Mouse (Mus musculus) cerebellum, postnatal 14 days (tissue): ENCODE measurements around the gene Ccdc9.
A peak's percentile ranks its signal among the peaks of the same experiment; 100 is the strongest.
"Not testable (repeated sequence)": the region's sequence is repeated elsewhere in the genome, so short reads cannot be mapped to it uniquely, and the experiment has no call there.

Source experiments
- DNase-seq, 2 experiments: peaks; one replicate each; pipeline ENCODE4 v3.0.0; 2021; ENCODE audit warnings: mixed read lengths in 2 of 2

Gene Ccdc9

GRCm38 (mm10) chr7:16307141-16307540, 20.5 kb upstream of the Ccdc9 start:
- DNase-seq: not testable (repeated sequence)

DNA sequence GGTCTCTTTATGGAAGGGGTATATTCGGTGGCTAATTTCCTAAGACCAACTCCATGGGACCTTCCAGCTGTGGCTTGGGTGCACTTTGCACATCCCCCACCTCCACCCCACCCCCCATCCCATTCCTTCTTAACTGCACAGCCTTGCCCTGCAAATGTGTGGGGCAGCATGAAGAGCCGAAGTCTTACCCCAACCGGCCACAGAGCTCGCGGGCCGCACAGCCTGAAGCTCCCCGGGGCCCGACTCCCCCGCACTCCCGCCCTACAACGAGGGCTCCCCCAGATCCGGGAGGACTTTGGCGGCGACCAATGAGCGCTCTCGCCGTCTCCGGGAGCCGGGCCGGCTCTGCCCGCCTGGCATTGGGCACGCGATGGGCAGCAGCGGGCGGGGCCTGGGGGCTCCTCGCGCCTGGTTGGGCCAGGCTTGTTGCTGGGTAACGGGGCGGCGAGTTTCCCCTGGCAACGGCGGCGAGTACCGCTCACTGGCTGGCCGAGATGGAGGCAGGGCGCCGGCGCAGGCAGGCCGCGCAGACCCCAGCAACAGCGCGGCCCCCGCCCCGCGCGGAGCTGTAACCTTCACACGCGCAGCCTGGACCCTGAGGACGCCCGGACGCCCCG, 12.9 kb upstream of the Ccdc9 start:
- DNase-seq: peak; percentile 97 to 98

DNA sequence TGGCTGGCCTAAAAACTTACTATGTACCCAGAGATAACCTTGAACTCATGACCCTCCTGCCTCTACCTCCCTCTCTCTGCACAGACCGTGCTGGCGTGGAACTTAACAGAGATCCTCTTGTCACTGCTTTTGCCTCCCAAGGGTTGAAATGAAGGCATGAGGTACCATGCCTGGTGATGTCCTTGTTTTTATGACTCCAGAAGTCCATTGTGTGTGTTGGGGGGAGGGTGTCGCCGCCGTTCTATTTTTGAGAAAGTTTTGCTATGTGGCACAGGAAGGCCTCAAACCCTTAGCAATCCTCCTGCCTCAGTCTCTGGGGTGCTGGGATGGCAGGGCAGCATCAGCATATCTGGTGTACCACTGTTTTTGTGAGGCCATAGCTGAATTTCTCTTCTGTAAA, 12.3 kb upstream of the Ccdc9 start:
- peak in 1 of 2 experiments; percentile 21 for DNase-seq

GRCm38 (mm10) chr7:16297616-16298015, 11.0 kb upstream of the Ccdc9 start:
- DNase-seq: peak; percentile 26 to 43

- peak; percentile 93 to 99 for DNase-seq
These were observed 10.3 kb upstream of the Ccdc9 start for GRCm38 (mm10) chr7:16296766-16297390.

DNA sequence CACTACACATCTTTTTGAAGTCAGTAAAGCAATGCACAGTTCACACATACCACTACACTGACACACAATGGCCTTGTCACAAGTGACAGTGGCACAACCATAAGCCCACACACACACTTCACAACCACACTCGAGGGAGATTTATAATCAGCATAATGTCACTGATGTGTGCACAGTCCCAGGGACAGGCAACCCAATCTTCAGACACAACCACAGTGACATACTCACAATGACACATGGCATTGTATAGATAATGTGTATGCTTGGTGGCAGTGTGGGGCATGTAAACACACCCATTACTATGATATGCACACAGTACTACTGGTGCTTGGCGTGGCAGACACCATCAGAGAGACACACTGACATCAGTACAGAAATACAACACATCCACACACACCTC, 9.6 kb upstream of the Ccdc9 start:
- no peak for DNase-seq

DNA sequence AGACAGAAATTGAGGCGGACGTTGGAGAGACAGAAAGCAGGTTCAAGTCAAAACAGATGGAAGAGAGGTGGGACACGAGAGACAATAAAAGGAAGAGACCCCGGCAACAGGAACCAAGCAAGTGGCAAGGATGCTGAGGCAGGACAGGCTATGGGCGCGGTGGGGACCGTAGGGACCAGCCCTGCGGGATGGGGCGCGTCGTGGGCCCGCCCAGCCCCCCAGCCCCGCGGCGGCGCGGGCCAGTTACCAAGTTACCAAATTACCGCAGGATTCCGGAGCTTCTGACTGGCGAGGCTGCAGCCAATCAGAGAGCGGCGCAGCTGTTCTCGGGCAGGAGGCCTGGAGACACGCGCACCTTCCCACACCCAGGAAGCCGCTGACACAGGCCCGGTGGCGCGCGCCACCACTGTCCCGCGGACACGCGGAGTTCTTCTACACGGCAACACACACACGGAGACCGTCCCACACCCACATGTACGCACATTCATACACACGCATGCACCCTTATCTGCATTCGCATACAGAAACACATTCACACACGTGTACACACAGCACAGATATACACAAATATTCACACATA, 8.8 kb upstream of the Ccdc9 start:
- DNase-seq: peak; percentile 83 to 84

GRCm38 (mm10) chr7:16294837-16295236, 8.2 kb upstream of the Ccdc9 start:
- DNase-seq: peak; percentile 97

- peak; percentile 57 to 68 for DNase-seq
These were observed 7.8 kb upstream of the Ccdc9 start for GRCm38 (mm10) chr7:16294346-16294745.

DNA sequence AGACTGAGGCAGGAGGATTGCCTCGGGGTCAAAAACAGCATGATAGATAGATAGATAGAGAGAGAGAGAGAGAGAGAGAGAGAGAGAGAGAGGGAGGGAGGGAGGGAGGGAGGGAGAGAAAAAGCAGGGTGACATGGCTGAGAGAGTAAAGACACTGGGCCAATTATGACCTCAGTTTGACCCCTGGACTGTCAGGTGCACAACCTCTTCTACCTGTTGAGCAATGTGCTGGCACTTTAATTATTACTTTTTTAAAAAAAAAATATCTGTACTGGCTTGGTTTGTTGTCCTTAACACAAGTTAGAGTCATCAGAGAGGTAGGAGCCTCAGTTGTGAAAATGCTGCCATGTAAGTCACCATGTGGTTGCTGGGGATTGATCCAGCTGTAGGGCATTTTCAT, 1.2 kb upstream of the Ccdc9 start:
- no peak for DNase-seq

GRCm38 (mm10) chr7:16287016-16287415, 421 bp upstream of the Ccdc9 start:
- DNase-seq: no peak

DNA sequence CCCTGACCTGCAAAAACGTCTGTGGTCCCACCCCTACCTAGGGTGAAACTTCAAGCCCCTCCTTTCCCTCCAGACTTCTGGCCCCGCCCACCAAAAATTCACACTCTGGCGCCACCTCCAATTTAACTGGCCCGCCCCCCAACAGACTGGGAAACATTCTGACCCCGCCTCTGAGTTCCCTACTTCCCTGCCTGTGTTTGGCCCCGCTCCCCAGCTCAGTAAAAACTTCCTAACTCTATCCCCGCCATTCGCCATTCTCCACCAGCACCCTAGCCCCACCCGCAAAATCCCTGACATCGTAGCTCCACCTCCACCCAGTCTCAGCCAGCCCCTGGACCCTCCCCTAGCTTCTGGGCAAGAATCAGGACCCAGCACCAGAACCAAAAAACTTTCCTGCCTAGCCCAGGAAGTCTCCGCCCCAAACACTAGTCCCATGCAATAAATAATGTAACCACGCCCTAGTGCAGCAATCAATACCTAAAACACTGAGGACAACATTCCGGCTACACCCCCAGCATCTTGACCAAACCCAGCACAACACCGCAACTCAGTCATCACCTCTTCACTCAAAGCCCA, 1.1 kb downstream of the Ccdc9 start:
- peak; percentile 36 to 68 for DNase-seq

DNA sequence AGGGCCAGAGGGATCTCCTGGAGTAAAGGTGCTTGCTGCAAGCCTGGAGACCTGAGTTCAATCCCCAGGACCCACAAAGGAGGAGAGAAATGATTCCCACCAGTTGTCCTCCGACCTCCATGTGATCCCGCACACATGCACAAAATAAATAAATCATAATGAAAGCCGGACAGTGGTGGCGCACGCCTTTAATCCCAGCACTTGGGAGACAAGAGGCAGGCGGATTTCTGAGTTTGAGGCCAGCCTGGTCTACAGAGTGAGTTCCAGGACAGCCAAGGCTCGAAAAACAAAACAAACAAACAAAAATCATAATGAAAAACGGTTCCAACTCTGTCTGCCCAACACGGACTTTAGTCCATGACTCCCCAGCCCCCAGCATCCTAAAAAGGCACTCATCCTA, 1.7 kb downstream of the Ccdc9 start:
- no peak for DNase-seq

GRCm38 (mm10) chr7:16284001-16284400, 2.6 kb downstream of the Ccdc9 start:
- no peak for DNase-seq

- no peak for DNase-seq
These were observed 4.3 kb downstream of the Ccdc9 start for GRCm38 (mm10) chr7:16282334-16282733.

DNA sequence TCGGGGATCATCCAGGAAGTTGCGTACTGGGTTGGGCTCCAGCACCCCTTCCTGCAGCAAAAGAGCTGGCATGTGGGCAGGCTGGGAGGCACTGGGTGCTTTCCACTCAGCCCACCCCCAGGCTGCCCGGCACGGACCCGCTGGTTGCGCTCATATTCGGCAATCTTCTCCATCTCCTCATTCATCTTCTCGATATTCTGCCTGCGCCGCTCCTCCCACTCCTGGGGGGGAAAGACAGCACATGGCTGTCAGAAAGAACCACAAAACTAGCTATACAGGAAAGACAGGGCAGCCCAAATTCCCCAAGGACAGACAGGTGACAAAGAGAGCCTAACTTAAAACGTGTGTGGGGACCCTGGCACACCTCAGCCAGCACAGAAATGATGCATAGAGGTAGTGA, 5.9 kb downstream of the Ccdc9 start:
- no peak for DNase-seq

DNA sequence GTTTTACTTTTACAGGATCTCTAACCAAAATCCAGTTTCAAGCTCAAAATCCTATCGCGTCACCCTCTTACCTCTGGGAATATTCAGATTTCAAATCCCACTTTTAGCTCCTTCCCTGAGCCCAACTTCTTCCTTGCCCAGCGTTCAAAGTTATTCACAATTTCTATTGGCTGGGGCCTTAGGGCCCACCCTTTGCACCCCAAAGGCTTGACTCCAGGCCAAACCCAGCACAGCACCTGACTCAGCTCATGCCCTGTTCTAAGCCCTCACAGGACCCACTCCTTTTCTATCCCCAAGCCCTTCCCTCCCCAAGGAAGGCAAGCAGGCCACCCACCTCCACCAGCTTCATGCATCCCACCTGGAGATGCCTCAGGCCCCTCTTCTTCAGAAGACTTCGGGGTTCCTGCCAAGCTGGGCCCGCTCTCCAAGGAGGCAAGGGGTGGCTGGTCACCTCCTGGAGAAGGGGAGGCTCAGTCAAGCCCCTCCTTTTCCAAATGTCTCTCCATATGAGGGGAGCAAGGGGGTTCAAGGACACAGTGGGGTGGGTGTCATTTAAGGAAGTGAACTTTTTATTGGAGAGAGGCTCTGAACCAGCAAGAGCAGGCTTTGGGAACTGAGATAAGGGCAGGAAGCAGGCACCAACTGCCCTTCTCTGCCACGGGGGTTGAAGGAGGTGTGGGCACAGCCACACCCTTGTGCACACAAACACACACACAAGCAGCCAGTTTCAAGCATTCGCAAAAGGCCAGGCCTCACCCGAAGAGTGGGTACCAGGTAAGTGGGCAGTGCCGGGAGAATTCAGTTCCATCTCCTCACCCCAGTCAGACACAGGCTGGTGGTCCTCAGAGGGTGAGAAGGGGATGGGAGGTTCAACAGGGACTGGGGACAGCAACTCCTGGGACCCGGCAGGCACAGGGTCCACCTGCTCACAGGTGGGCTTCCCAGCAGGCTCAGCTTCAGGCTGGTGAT, 11.4 kb downstream of the Ccdc9 start:
- DNase-seq: no peak

DNA sequence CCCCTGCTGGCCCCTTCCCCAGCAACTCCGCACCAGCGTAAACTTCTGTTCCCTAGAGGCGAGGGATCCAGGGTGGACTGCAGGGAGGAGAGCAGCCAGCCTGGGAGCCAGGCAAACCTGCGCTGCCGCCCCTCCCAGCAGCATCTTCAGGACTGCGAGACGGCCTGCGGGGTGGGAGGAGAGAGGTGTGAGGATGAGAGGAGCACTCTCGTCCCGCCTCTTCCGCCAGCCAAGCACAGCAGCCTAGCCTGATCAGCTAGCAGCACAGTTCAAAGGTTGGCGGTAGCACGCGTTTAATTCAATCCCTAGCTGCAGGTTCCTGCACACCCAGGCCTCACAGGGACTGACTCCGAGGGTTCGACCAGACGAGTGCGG, 12.8 kb downstream of the Ccdc9 start:
- peak in 1 of 2 experiments; percentile 74 for DNase-seq

DNA sequence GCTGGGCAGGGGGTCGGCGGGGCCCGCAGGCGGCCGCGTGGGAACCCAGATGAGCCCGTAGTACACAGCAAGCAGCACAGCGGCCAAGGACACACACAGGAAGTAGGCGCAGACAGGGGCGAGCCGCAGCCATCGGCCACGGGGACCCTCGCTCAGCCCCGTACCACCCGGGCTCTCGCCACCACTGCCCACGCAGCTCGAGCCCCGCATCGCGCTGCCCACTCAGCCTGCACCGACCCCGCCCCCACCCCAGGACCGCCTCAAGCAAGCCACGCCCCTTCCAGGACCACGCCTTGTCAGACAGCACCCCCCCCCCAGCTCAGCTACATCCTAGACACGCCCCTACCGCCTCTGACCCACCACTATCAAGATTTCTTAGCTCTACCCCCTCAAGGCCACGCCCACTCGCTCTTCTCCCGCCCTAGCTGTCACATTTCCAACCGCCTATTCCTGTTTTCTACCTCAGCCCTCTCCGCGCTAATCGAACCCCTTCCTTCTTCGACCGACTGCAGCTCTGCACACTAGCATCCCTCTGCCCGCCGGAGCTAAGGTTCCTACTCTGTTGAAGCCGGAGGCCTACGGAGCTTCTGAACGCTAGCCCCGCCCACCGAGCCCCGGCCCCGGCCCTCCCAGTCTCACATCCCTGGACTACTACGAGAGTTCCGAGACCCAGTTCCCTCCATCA, 13.4 kb downstream of the Ccdc9 start, which contains the start of gene Inafm1:
TSS of gene Inafm1 (minus strand) at position 537 of the 685 bp plus-strand sequence.
- peak; percentile 89 to 92 for DNase-seq

DNA sequence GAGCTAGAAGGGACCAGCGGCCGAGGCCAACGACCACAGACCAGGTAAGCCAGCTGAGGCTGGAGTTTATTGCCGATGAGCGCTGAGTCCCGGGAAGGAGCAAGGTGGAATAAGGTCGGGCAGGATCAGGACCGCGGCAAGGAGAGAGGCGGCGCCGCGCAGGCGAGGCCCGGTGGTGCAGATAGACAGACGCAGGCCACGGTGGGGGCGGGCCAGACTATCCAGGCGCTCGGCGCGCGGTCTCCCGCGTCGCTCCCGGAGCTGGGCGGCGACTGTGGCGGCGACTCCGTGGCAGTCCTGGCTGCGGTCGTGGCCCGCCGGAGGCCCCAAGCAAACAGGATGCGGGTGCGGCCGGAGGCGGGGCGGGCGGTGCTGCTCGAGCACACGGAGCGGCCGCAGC, 13.9 kb downstream of the Ccdc9 start:
- DNase-seq: peak; percentile 81

GRCm38 (mm10) chr7:16271139-16271538, 15.5 kb downstream of the Ccdc9 start:
- DNase-seq: no peak

- DNase-seq: not testable (repeated sequence)
These were observed 20.0 kb downstream of the Ccdc9 start for GRCm38 (mm10) chr7:16266593-16266992.
